Mouse (Mus musculus) lung, postnatal 36 days (tissue): ENCODE measurements around the gene Gsk3a.
"Not testable (repeated sequence)": the region's sequence is repeated elsewhere in the genome, so short reads cannot be mapped to it uniquely, and the experiment has no call there.

Source experiments
- DNase-seq: peaks from one replicate; pipeline ENCODE4 v3.0.0; 2022; ENCODE audit warnings: mixed read lengths

The Gsk3a gene

GRCm38 (mm10) chr7:25272445-25273258, 35.0 kb upstream of the Gsk3a start:
- no peak for DNase-seq

- no peak for DNase-seq
Measured at GRCm38 (mm10) chr7:25271651-25272444, 34.2 kb upstream of the Gsk3a start.

GRCm38 (mm10) chr7:25270652-25271633, 33.3 kb upstream of the Gsk3a start:
- no peak for DNase-seq

GRCm38 (mm10) chr7:25269545-25270271, 32.1 kb upstream of the Gsk3a start:
- DNase-seq: no peak

- DNase-seq: no peak
Measured at GRCm38 (mm10) chr7:25269029-25269428, 31.4 kb upstream of the Gsk3a start.

GRCm38 (mm10) chr7:25268588-25268987, 30.9 kb upstream of the Gsk3a start:
- no peak for DNase-seq

- DNase-seq: peak; percentile 100
Measured at GRCm38 (mm10) chr7:25267751-25268463, 30.3 kb upstream of the Gsk3a start.

GRCm38 (mm10) chr7:25267301-25267750, 29.7 kb upstream of the Gsk3a start, which contains the start of gene Cic:
Gene Cic, plus strand, starts transcription at chr7:25267704.
- peak; percentile 100 for DNase-seq

GRCm38 (mm10) chr7:25266180-25266962, 28.7 kb upstream of the Gsk3a start:
- DNase-seq: no peak

GRCm38 (mm10) chr7:25265743-25266142, 28.1 kb upstream of the Gsk3a start:
- not testable (repeated sequence) for DNase-seq

GRCm38 (mm10) chr7:25263968-25264870, 26.6 kb upstream of the Gsk3a start:
- no peak for DNase-seq

GRCm38 (mm10) chr7:25261896-25262295, 24.2 kb upstream of the Gsk3a start:
- DNase-seq: no peak

- DNase-seq: peak; percentile 23
Measured at GRCm38 (mm10) chr7:25251822-25252221, 14.2 kb upstream of the Gsk3a start.

- DNase-seq: peak; percentile 74
Measured at GRCm38 (mm10) chr7:25251071-25251791, 13.6 kb upstream of the Gsk3a start.

GRCm38 (mm10) chr7:25250141-25250972, 12.7 kb upstream of the Gsk3a start, which contains the start of gene Erf:
Gene Erf, minus strand, starts transcription at chr7:25250761.
- peak; percentile 96 for DNase-seq

- DNase-seq: peak; percentile 85
Measured at GRCm38 (mm10) chr7:25249314-25250140, 11.9 kb upstream of the Gsk3a start.
